Mouse (Mus musculus) v-Abl transformed pro-B cells (cell line): Measurements from ENCODE around the gene Map2k6.

Experiments used
- in situ Hi-C, 2 experiments: fragments of 400-800 bp; cut with MboI; formaldehyde crosslinking; loops; one replicate each; pipeline ENCODE4 v1.15.1; 2025; ENCODE audit not compliant: unreplicated experiment in 2 of 2

Map2k6 gene

DNA sequence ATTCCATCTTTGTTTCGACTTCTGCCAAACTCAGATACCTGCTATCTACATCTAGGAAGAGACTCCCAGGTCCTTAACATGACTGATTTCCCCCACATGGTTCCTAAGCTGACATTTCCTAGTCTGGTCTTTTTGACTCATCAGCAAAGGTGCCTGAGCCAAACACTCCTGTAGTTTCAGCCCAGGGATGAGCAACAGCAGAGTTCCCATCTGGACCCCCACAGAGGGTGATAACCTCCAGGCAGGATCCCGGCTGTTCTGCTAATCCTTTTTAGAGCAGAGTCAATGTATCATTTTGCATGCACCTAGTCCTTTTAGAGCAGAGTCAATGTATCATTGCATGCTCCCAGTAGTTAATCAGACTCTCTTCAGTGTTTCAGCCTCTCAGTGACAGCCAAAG, 82.5 kb downstream of the Map2k6 start:
- in situ Hi-C loops = no loop called here

DNA sequence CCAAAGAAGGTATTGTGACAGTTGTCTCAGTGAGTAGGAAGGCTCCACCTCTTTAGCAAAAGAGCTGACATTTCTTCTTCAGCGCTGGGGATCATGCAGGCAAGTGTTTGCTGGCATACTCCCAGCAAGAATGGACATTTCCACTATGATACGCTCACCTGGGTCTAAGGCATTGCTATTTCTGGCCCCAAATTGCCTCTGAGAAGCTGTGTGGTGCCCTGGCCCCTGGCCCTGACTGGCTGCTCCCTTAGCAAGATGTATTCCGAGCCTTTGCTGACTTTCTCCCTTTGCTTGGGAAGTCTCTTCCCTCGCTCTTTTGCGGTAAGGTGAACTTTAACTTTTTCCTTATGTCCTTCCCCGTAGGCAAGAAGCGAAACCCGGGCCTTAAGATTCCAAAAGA, 83.3 kb downstream of the Map2k6 start:
- in situ Hi-C loops = no loop called here

GRCm38 (mm10) chr11:110482649-110483048, 83.7 kb downstream of the Map2k6 start:
- in situ Hi-C loops = no loop called here

DNA sequence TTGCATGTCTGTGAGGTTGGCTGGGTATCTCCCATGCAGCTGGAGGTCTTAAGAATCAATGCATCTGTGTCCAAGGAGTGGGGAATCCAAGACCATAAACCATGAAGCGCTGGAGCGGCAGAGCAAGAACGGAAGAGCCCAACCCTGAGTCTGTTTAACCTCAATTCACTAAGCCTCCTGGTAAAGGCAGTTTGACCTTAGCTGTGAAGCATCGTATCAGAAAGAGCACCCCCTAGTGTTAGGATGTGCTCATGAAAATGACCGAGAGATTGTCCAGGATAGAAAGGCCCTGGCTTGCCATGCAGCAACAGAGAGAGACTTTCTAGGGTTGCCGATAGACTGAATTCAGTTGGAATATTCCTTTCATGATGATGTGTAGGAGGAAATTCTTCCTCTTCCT, 84.2 kb downstream of the Map2k6 start:
- in situ Hi-C loops = no loop called here

DNA sequence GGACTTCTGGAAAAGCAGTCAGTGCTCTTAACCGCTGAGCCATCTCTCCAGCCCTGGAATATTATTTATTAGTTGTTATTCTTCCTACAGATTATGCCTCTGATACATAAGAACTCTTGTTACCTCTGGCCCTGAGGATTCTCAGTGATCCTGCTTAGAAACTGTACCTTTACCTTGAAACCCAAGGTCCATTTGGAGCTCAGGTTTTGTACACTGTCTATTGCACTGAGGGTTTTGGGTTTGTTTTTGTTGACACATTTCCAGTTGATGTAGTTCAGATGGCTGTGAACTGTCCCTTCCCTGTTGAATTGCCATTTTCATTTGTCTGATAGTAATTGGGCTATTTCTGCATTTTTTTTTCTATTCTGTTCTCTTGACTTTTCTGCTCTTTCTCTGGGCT, 85.5 kb downstream of the Map2k6 start:
- in situ Hi-C loops = no loop called here

DNA sequence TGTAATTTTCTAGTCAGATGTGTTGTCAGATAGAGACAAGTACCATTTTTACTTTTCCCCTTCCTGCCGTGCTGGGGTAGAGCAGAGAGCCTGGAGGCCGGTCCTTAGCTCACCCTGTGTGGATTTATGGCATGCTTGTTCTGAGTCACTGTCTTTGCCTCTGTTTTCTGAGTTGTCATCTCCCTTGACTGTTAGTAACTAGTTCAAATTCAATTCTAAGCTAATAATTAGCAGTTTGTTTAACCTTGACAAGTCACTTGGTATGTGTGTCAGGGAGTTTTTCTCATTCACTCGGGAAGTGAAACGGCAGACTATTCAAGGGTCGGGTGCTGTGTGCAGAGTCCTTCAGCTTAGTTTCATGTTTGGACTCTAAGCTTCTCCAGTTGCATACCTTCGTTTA, 86.2 kb downstream of the Map2k6 start:
- in situ Hi-C loops = no loop called here

DNA sequence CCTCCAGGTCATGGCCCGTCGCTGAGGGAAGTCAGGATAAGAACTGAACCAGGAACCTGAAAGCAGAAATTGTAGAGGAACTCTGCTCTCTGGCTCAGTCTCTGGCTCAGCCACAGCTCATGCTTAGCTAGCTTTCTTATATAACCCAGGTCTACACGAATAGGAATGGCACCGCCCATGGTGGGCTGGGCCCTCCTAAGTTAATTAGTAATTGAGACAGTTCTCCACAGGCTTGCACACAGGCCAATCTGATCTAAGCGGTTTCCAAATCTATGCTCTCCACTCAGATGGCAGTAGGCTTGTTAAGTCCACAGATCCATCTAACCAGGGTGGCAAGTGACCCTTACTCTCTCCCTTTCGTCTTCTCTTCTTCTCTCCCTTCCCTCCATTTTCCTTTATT, 88.9 kb downstream of the Map2k6 start:
- in situ Hi-C loops = no loop called here

DNA sequence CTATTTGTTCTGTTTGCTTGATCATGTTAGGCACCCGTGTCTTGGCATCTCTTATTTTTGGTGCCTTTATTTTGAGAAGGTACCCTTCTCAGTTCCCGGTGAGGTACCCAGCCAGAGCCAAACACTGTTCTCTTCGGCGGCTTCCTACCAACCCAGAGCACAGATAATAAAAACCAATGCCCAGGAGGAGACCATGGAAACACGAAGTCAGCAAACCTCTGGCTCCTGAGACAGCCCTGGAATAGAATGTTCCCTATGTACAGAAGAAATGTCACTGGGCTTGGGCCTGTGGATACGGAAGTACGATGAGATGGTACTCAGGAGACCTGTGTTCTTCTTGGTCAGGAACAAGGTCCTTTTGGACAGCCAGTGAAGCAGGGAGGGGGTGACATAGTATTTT, 89.4 kb downstream of the Map2k6 start:
- in situ Hi-C loops = no loop called here

GRCm38 (mm10) chr11:110495323-110496060, 96.6 kb downstream of the Map2k6 start:
- in situ Hi-C loops = no loop called here

DNA sequence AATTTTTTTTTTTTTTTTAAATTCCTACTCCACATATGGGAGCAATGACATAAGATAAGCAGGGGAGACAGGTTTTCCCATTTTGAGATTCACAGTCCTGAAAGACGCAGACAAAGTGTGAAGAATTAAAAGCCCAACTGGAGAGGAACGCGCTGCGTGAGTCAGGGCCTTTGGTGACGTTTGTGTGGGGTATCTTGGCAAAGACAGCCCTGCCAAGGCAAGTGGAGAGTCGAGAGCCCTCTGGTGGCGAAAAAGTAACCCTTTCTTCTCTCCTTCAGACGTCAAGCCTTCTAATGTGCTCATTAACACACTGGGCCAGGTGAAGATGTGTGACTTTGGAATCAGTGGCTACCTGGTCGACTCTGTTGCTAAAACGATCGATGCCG, 97.1 kb downstream of the Map2k6 start:
- in situ Hi-C loops = no loop called here

DNA sequence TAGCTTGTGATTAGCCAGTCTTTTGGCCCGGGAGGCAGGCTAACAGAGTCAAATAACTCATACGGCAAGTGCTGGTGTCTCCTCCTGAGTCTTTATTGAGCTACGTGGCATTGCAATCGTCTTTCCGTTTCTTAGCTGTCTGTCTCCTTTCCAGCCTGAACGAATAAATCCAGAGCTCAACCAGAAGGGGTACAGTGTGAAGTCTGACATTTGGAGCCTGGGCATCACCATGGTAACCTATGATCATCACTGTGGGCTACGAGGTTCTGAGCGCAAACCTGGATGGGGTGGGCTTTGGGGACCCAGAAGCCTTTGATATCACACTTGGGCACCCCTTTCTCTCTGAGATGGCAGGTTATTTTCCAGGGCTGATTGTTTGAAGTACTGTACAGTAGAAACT, 98.8 kb downstream of the Map2k6 start:
- in situ Hi-C loops = no loop called here

DNA sequence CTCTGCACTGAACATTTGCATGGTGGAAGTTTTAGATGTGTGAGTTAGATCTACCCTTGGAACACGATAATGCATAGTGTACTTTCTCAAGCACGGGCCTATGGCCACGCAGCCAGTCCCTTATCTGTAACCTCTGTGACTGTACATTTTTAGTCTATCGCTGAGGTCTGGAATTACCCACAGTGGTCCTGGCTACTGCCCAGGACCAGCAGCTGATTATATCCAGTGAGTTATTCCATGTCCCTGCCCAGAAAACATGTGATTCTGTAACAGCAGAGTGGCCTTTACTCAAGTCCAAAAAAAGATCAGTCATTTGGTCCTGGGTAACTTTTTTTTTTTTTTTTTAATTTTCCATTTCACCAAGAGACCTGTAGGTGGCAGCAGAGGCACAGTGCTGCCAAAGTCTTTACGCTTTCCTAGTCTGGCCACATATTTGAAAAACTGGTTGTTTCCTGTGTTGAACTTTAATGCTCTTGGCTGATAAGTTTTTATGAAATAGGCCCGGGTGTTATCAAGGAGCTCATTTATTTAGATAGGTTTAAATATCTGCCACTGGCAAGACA, 99.8 kb downstream of the Map2k6 start:
- in situ Hi-C loops = no loop called here

GRCm38 (mm10) chr11:110502937-110503670, 104.2 kb downstream of the Map2k6 start:
- in situ Hi-C loops = no loop called here

GRCm38 (mm10) chr11:110511466-110511865, 112.5 kb downstream of the Map2k6 start:
- in situ Hi-C loops = no loop called here

GRCm38 (mm10) chr11:110518648-110519047, 119.7 kb downstream of the Map2k6 start:
- in situ Hi-C loops = no loop called here

DNA sequence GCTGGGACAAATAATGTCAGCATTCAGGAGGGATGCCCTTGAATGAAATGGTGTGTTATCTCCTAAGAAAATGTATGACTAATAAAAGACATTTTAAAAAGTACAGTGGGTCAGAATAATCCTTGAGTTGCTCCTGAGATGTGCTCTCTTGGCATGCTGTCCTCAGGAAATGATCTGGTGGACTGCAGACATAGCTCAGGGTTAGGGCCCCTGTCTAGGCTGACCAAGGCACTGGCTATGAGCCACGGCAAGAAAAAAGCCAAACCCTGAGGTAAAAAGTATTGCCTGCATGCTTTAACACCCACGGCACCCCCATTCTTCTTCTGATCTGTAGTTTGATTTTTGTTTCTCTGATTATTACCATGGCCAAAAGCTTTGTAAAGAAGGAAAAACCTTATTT, 124.0 kb downstream of the Map2k6 start:
- in situ Hi-C loops = no loop called here

DNA sequence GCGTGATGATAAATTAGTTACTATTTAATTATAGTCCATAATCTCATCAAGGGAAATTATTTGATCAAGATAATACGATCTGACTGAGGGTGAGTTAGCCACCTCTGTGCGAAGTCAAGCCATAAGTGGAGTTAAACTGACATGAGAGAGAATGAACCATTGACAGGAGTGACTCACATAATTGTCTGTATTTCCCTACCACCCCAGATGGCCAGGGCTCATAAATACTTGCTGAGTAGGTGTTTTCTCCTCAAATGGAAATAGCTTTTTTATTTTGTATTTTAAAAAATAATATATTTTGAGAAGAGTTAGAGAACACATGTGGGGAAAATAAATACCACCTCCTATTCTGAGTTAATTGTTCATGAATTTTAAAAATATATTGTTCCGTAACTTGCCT, 127.2 kb downstream of the Map2k6 start:
- in situ Hi-C loops = no loop called here

- in situ Hi-C loops = loop anchor here in 1 of 2 experiments (5.0 kb wide), 1 partner anchor 916 kb away; no protein-coding TSS in a partner anchor
These were observed 132.2 kb downstream of the Map2k6 start for GRCm38 (mm10) chr11:110531087-110531486.

- in situ Hi-C loops = loop anchor here (5.0 kb wide), 4 partner anchors 507 to 997 kb away; no protein-coding TSS in a partner anchor
These were observed 135.9 kb downstream of the Map2k6 start for GRCm38 (mm10) chr11:110534856-110535255.

GRCm38 (mm10) chr11:110536533-110536932, 137.6 kb downstream of the Map2k6 start:
- in situ Hi-C loops = loop anchor here (5.0 kb wide), 4 partner anchors 506 to 996 kb away; no protein-coding TSS in a partner anchor

GRCm38 (mm10) chr11:110537602-110538001, 138.7 kb downstream of the Map2k6 start:
- in situ Hi-C loops = loop anchor here (5.0 kb wide), 4 partner anchors 505 to 995 kb away; no protein-coding TSS in a partner anchor
